Mouse (Mus musculus) macrophage (primary cell): ENCODE measurements around the gene Mttp. TPM values are rescaled to one million over a fixed set of nuclear protein-coding genes. Genes with fewer than 3 reads are reported as not detected.
A peak's percentile ranks its signal among the peaks of the same experiment; 100 is the strongest.

Experiments used
- H3K27ac ChIP-seq: fragments of 350-480 bp; formaldehyde crosslinking; 2 replicates; pipeline ENCODE4 v1.9.0; 2021
- H3K36me3 ChIP-seq: fragments of 350-480 bp; formaldehyde crosslinking; 2 replicates; pipeline ENCODE4 v1.9.0; 2021; ENCODE audit errors: inconsistent target
- H3K4me3 ChIP-seq: fragments of 350-480 bp; formaldehyde crosslinking; 2 replicates; pipeline ENCODE4 v1.9.0; 2021; ENCODE audit errors: inconsistent target
- H3K79me2 ChIP-seq: fragments of 350-480 bp; formaldehyde crosslinking; 2 replicates; pipeline ENCODE4 v1.9.0; 2021; ENCODE audit errors: inconsistent target
- WGBS: methylation state at CpG from one replicate; pipeline ENCODE4 v1.1.7; 2026; ENCODE audit warnings: inconsistent platforms; ENCODE audit not compliant: missing documents; 5-methylcytosine and 5-hydroxymethylcytosine counted together
- polyA plus RNA-seq: library from polyadenylated mRNA; stranded (reverse); fragments of 250-400 nt; gene quantifications from 3 replicates; pipeline ENCODE4 v1.2.4, GENCODE M21; 2018; ENCODE audit warnings: inconsistent platforms

Mttp gene
- polyA plus RNA-seq, 1 experiment from 2014 or later, result 1.0 TPM

DNA sequence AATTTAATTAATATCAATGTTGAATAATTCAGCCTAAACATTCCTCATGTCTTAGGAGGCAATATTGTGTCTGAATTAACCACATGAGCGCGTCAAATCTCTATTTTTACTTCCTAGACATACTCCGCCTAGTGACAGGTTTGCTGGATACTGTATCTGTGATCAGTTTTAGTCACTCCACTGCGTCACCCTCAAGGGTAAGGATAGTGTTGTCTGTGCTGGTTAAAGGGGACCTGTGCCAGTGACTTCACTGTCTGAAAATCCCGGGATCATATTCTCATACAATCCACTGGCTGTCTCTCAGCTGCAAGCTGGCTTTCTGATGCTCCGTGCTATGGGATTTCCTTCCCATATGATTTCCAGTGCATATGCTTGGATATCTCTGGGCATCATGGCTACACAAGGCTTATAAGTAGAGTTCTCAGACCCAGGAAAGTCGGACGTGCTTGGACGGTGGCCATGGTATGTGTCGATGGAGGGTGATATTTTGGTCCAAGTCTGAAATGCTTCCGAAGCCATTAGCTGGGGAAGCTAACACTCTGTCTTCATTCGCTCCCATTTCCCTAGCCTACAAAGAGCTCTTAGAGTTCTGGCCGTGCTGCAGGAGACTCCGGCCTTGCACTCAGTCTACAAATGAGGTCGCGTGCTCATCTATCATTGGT is 25.2 kb downstream of the Mttp start:
- H3K36me3 ChIP-seq, result no peaks in the 10 kb centered on the region
- no peaks in the 10 kb centered on the region for H3K79me2 ChIP-seq
- no peak overlapping the region for H3K27ac ChIP-seq
- no peak overlapping the region for H3K4me3 ChIP-seq
- WGBS, result 96% methylated on average over 16 of the region's 16 CpGs

DNA sequence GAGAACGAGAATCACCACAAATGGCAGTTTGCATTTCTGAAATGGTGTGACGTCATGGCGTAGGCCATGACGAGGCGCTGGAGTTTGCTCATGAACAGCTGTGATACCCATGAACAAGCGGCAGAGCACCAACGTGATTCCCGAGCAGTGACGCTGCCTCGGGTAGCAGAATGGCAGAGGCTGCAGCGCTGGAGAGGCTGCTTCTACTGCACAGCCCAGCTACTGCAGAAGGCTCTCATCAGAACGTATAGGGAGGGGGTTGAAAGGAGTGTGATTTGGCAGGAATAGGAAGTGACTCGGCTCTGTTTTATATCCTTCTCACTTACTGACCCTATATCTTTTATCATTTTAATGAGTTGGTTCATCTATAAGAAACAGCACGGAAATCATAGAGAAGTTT is 25.9 kb downstream of the Mttp start:
- H3K4me3 ChIP-seq, result no peak overlapping the region

DNA sequence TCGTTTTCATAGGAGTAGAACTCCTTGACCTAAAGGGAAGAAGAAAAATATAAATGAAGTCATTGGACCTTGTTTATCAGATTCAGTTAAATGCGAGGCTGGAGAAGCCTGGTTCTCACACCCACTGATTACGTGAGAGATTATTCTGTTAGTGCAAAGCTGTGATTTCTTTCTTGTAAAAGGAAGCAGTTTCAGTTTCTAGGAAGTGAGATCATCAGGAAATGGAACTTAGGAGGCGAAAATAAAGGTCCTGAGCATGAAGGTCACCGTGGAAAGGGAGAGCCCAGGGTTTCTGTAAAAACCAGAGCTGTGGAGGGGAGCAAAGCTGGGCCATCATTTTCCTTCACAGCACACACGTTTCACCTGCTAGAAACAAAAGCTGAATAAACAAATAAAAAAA is 26.4 kb downstream of the Mttp start:
- H3K4me3 ChIP-seq, result no peak overlapping the region
- WGBS, result 79% methylated on average over 6 of the region's 6 CpGs
- H3K79me2 ChIP-seq, result no peaks in the 10 kb centered on the region
- H3K27ac ChIP-seq, result peak overlapping the region; percentile 21; the same call in 1 of the 2 replicates
- H3K36me3 ChIP-seq, result no peaks in the 10 kb centered on the region

More for the DNA sequence above, 25.9 kb downstream of the Mttp start:
- H3K36me3 ChIP-seq, result no peaks in the 10 kb centered on the region
- H3K27ac ChIP-seq, result peak overlapping the region; percentile 21; the same call in 1 of the 2 replicates
- 64% methylated on average over 14 of the region's 14 CpGs for WGBS
- H3K79me2 ChIP-seq, result no peaks in the 10 kb centered on the region

DNA sequence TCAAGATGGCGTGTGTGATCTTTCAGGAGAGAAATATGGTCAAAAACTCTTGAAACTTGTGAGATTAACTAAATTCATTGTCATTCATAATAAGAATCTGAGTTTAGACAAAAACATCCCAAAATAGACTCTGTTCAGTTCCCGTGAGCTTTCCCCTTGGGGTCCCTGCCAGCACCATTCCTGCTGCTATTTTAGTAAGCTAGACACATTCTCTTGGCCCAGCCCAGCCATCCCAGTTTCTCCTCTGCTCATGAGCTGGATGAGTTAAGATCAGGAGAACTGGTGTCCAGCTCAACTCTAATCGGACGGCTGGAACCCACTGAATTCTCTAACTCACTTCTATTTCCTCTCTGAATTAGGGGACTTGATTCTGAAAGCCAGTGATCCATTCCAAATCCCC is 27.9 kb downstream of the Mttp start:
- Histone ChIP-seq H3K36me3 (no peaks in the 10 kb centered on the region), H3K79me2 (no peaks in the 10 kb centered on the region), H3K4me3 (no peak overlapping the region), H3K27ac (no peak overlapping the region)
- WGBS, result 92% methylated on average over 4 of the region's 4 CpGs

DNA sequence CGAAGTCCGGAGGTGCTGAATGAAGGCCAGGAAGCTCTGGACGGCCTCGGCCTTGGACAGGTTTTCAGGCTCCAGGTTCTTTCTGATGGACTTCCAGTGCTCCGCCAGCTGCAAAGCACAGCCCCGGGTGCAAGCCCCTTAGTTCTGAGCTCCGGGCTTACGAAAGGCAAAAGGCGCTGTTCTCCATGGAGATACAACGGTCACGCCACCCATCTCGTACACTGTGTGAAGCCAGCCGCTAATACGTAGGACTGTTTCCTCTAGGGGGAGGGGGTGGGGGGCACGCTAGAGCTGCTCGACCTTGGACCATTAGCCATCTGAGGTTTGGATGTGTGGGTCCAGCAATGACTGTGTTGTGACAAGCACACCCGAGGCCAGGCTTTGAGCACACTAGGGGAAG is 30.7 kb downstream of the Mttp start:
- no peaks in the 10 kb centered on the region for H3K79me2 ChIP-seq
- H3K36me3 ChIP-seq, result no peaks in the 10 kb centered on the region
- no peak overlapping the region for H3K4me3 ChIP-seq
- H3K27ac ChIP-seq, result no peak overlapping the region
- 94% methylated on average over 17 of the region's 17 CpGs for WGBS

DNA sequence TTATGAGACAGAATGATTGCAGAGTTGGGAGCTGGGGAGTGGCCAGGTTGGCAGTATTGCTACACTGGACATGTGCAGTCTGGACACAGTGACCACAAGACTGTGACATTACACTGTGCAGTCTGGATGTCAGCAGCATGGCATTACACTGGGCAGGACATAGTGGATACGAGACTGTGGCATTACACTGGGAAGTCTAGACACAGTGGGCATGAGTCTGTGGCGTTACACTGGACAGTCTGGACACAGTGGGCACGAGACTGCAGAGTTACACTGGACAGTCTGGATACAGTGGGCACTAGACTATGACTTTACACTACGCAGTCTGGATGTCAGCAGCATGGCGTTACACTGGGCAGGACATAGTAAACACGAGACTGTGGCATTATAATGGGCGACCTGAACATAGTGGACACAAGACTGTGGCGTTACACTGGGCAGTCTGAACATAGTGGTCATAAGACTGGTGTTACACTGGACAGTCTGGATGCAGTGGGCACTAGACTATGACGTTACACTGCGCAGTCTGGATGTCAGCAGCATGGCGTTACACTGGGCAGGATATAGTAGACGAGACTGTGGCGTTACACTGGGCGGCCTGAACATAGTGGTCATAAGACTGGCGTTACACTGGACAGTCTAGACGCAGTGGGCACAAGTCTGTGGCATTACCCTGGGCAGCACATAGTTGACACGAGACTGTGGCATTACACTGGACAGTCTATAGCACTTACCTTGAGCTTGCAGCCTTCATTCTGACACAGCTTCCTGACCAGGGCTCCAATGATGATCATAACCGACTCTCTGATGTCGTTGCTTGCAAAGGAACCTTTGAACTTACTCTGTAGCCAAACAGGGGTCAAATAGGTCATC is 33.6 kb downstream of the Mttp start:
- WGBS, result 93% methylated on average over 18 of the region's 19 CpGs
- no peak overlapping the region for H3K4me3 ChIP-seq
- H3K79me2 ChIP-seq, result no peaks in the 10 kb centered on the region
- no peaks in the 10 kb centered on the region for H3K36me3 ChIP-seq
- no peak overlapping the region for H3K27ac ChIP-seq

DNA sequence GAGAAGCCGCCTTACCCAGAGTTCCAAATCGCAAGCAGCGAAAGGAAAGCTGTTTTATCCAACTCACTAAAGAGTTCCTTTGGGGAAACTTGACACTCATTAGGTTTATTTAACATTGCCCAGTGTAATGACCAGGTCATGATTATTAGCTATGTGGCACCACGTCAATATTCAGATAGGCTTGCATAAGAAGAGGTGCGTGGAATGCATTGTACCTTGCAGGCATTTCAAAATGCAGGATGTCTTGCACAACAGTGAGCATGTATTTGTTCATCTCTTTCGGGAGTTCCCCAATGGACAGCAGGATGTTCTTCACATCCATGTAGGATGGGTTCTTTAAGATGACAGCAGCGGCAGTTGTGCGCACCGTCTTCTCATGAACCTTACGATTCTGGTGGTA is 37.9 kb downstream of the Mttp start:
- Histone ChIP-seq H3K27ac (no peak overlapping the region), H3K36me3 (no peaks in the 10 kb centered on the region), H3K4me3 (no peak overlapping the region), H3K79me2 (no peaks in the 10 kb centered on the region)
- 83% methylated on average over 10 of the region's 10 CpGs for WGBS

DNA sequence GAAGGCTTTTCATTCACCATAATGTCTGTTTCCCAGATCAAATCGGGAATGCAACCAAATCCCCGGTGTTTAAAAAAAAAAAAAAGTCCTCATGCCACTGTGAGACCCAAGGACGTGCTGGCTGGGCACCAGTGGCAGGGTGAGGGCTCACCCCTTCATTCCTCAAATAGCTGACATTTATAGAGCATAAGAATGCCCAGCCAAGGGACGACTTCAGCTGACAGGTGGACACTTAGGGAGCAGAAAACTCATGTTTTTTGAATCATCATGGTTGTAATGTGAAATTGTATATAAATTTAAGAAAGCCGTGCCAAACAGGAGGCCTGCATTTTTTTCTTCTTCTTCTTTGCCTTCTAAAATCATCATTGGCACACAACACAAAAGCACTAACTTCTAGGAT is 39.7 kb downstream of the Mttp start:
- H3K4me3 ChIP-seq, result no peak overlapping the region
- H3K36me3 ChIP-seq, result no peaks in the 10 kb centered on the region
- WGBS, result 91% methylated on average over 5 of the region's 5 CpGs
- H3K79me2 ChIP-seq, result no peaks in the 10 kb centered on the region
- no peak overlapping the region for H3K27ac ChIP-seq

DNA sequence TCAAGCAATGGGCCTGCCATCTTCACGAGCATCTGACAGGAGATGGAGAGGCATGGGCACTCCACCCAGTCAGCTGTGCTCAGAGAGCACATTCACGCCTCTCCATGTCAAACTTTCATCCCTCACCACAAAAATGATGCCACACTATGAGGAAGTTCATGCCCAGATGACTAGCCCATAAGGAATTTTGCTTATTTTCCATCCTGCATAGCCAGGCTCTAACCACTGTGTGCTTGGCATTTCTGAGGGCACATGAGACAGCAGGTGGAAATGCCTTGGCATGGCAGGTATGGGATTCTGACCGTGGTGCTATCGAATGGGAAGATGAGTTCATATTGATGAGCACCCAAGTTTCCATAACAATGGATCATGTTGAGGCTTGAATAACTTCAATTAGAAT is 41.1 kb downstream of the Mttp start:
- Histone ChIP-seq H3K27ac (no peak overlapping the region), H3K79me2 (no peaks in the 10 kb centered on the region), H3K36me3 (no peaks in the 10 kb centered on the region), H3K4me3 (no peak overlapping the region)
- 90% methylated on average over 4 of the region's 4 CpGs for WGBS

DNA sequence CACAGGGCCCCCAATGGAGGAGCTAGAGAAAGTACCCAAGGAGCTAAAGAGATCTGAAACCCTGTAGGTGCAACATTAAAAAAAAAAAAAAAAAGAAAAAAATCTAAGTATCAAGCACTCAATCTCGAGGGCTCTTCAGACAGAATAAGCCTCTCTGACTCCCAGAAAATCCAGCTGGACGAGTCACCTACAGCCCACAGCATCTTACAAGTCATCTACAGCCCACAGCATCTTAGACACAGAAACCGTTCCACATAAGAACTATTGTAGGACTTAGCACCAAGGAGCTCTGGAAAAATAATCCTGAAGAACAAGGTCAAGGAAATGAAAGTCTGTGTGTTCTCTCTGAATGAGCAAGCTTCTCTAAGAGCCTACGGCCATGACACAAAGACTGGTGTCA is 42.8 kb downstream of the Mttp start:
- Histone ChIP-seq H3K79me2 (no peaks in the 10 kb centered on the region), H3K4me3 (no peak overlapping the region), H3K27ac (no peak overlapping the region), H3K36me3 (no peaks in the 10 kb centered on the region)
- 91% methylated on average over 4 of the region's 4 CpGs for WGBS

DNA sequence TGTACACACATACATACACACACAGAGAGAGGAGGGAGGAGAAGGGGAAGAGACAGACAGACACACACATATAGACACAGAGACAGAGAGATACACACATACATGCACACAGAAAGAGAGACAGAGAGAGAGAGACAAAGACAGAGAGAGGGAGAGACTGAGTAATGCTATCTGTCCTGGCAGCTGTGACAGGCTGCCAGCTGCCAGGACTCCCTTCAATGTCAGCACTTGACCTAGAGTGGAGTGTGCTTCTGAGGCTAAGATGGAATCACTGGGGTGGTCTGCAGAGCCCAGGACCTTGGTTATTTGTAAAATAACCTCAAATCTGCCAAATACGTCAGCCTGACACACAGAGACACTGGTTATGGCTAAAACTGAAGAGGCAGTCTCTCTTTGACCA is 47.0 kb downstream of the Mttp start:
- no peak overlapping the region for H3K4me3 ChIP-seq
- H3K27ac ChIP-seq, result no peak overlapping the region
- no peaks in the 10 kb centered on the region for H3K36me3 ChIP-seq
- H3K79me2 ChIP-seq, result no peaks in the 10 kb centered on the region
- WGBS, result 90% methylated on average over 1 of the region's 1 CpGs

DNA sequence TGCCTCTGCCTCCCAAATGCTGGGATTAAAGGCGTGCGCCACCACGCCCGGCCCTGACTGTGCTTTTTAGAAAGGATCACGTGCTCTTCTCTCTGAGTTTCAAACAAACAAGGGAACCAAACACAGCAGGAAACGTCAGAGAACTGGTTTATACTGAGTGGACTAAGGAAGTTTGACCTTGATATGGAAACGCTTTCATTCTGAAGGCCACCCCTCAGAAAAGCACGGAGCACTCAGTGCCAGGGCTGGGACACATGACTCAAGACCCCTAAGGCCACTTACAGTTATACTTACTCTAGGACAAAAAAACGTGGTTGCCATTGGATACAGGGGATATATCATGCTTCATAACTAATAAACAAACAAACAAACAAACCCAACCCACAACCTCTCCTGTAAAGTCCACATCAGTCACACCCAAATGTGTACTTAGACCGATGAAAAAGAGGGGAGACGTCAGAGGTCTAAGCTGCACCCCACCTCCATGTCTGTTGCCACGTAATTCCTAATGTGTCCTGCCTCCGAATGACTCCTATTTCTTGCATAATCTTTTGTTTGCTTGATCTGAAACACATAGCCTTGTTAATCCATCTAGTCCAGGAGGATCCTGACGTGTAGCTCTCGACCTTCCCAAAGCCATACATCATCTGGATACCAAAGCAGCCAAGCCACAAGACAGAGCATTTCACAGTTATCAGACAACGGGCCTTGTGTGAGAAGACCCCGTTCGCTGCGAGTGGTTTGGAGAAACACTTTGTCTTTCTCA is 48.3 kb downstream of the Mttp start:
- no peaks in the 10 kb centered on the region for H3K79me2 ChIP-seq
- no peak overlapping the region for H3K27ac ChIP-seq
- WGBS, result 90% methylated on average over 19 of the region's 19 CpGs
- no peak overlapping the region for H3K4me3 ChIP-seq
- no peaks in the 10 kb centered on the region for H3K36me3 ChIP-seq

DNA sequence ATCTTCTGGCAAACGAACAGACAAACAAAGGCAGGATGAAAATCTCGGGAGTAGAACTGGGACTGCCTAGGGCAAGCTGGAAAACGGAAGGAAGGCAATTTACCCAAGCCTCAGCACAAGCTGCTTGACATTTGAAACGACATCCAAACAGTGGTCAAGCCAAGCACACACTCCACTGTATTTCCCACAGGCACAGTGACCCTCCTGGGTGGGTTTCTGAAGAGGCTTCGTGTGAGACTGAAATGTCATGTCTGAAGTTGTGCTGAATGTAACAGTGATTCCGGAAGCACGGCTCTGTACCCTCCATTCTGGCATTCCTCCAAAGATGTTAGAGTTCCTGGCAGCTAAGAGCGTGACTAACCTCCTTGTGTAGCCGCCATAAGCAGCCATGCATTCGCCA is 49.0 kb downstream of the Mttp start:
- no peaks in the 10 kb centered on the region for H3K36me3 ChIP-seq
- no peak overlapping the region for H3K4me3 ChIP-seq
- H3K79me2 ChIP-seq, result no peaks in the 10 kb centered on the region
- WGBS, result 89% methylated on average over 10 of the region's 10 CpGs
- H3K27ac ChIP-seq, result no peak overlapping the region

DNA sequence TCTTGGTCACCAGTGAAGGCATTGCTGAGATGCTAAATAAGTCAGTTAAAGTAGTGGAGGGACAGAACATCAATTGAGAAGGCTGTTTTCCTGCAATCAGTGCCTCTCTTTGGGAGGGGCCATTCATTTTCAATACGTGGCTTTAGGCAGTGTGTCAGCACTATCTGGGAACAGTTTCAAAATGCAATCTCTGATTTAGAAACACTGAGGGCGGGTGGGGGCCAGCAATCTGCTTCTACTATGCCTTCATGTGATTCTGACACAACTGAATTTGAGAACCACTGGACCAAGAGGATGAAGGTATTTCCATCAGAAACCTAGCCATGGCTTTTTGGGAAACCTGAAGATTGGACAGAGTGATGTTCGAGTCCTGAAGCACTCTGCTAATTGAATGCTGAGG is 49.5 kb downstream of the Mttp start:
- Histone ChIP-seq H3K36me3 (no peaks in the 10 kb centered on the region), H3K4me3 (no peak overlapping the region), H3K27ac (no peak overlapping the region), H3K79me2 (no peaks in the 10 kb centered on the region)
- WGBS, result 85% methylated on average over 3 of the region's 3 CpGs

DNA sequence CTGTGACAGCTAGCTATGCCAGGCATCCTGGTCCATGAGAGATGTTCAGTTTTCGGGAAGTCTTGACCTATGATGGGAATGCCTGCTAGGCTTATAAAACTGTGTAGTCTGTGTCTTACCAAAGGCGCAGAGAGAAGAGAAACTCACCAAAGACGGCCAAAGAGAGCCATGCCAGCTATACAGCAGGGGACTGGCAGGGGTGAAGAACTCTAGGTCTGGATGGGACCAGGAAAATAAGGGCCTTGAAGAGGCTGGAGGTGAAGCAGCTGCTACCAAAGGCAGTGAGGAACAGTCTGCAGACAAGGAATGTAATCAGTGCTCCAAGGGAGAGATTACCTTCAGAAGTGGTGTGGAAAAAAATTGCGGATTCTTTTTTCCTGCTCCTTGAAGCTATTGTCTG is 60.9 kb downstream of the Mttp start:
- WGBS, result 98% methylated on average over 4 of the region's 4 CpGs
- Histone ChIP-seq H3K27ac (no peak overlapping the region), H3K4me3 (no peak overlapping the region), H3K36me3 (no peaks in the 10 kb centered on the region), H3K79me2 (no peaks in the 10 kb centered on the region)
